26 mouse cellular contexts compared by ENCODE assay signal in the genomic region with DNA sequence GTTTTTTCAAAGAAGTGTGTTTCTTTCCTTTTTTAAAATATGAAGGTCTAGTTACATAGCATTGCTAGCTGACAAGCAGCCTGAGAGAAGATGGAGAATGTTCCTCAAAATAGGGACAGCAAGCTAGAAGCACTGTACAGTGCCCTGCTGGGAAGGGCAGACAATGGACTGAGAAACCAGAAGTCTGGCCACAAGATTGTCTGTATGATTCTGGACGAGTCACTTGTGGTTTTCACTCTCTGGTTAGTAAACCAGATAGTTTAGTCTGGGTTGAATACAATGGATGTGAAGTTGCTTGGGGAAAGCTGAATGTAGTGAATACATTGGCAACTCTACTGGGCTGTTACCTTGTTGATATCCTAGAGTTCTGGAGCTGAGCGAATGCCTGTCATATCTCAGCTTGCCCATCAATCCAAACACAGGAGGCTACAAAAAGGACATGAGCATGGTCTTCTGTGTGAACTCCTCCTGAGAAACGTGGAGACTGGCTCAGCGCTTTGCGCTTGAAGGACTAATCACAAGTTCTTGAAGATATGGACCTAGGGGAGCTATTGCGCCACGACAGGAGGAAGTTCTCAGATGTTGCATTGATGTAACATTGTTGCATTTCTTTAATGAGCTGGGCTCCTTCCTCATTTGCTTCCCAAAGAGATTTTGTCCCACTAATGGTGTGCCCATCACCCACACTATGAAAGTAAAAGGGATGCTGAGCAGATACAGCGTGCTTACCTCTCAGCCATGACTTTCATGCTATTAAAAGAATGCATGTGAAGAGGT. TPM values are rescaled to one million over a fixed set of nuclear protein-coding genes. Genes with fewer than 3 reads are reported as not detected.
DNase-seq lines count a peak whose midpoint lies in the region; ATAC-seq and TF ChIP-seq lines count a peak whose summit lies in the region.
"Had no signal": no experiment of that assay in that cellular context is flagged by ENCODE, and none has a peak within 500 bp of the region (broad histone marks: within the 10 kb centered on the region; RNA-seq: fewer than 3 reads in every experiment).

No protein-coding gene starts in this region.

- H3K36me3 ChIP-seq in midbrain, embryonic 11.5 days (ENCODE audit: control insufficient read depth, insufficient read depth, low read length): no peaks in the 10 kb centered on the region
- no peaks in the 10 kb centered on the region for H3K36me3 ChIP-seq in midbrain, embryonic 14.5 days (ENCODE audit: control insufficient read depth, insufficient read depth, low read length)
- H3K36me3 ChIP-seq: forebrain, embryonic 12.5 days; G1E; hindbrain, embryonic 10.5 days; hindbrain, embryonic 15.5 days had no signal

- no peak overlapping the region for H3K27ac ChIP-seq in midbrain, embryonic 11.5 days (ENCODE audit: low read depth, low read length)
- H3K27ac ChIP-seq in midbrain, embryonic 14.5 days (replicated peaks; ENCODE audit: low read depth, low read length): no peak overlapping the region
- H3K27ac ChIP-seq in bone marrow macrophage, adult 2 months (ENCODE audit: insufficient read depth, low read depth, low read length): peak overlapping the region; percentile 48
- H3K27ac ChIP-seq in left cerebral cortex, adult 2 months: no peak overlapping the region
- H3K27ac ChIP-seq: forebrain, embryonic 12.5 days; hindbrain, embryonic 10.5 days; hindbrain, embryonic 15.5 days; liver, embryonic 14.5 days; neural tube, embryonic 13.5 days had no signal

- H3K4me2 ChIP-seq in midbrain, embryonic 11.5 days: no peak overlapping the region
- no peak overlapping the region for H3K4me2 ChIP-seq in midbrain, embryonic 14.5 days (ENCODE audit: low read length)
- H3K4me2 ChIP-seq: forebrain, embryonic 12.5 days; hindbrain, embryonic 15.5 days; lung, embryonic 14.5 days; neural tube, embryonic 13.5 days had no signal

- no peaks in the 10 kb centered on the region; the same call in none of the 2 replicates for H3K9me3 ChIP-seq in midbrain, embryonic 11.5 days (ENCODE audit: control insufficient read depth, low read length)
- no peaks in the 10 kb centered on the region for H3K9me3 ChIP-seq in midbrain, embryonic 14.5 days (ENCODE audit: control insufficient read depth, low read length)
- H3K9me3 ChIP-seq: forebrain, embryonic 12.5 days; G1E; hindbrain, embryonic 10.5 days; hindbrain, embryonic 15.5 days; neural tube, embryonic 13.5 days had no signal

- H3K4me3 ChIP-seq in midbrain, embryonic 11.5 days (ENCODE audit: low read depth, low read length): no peak overlapping the region
- no peak overlapping the region for H3K4me3 ChIP-seq in midbrain, embryonic 14.5 days (replicated peaks; ENCODE audit: low read depth, low read length)
- no peak overlapping the region for H3K4me3 ChIP-seq in bone marrow macrophage, adult 2 months (ENCODE audit: insufficient read depth, low read length)
- no peak overlapping the region for H3K4me3 ChIP-seq in left cerebral cortex, adult 2 months
- H3K4me3 ChIP-seq: erythroblast, embryonic 14.5 days; forebrain, embryonic 12.5 days; gastrocnemius, adult 2 months; hindbrain, embryonic 10.5 days; hindbrain, embryonic 15.5 days; neural tube, embryonic 13.5 days had no signal

- DNase-seq in midbrain, embryonic 11.5 days (ENCODE audit: low spot score, missing footprints): peak; percentile 59
- DNase-seq in midbrain, embryonic 14.5 days: no peak
- DNase-seq in gastrocnemius, adult 18-20 months (ENCODE audit: low spot score): no peak
- DNase-seq in kidney, postnatal 4 days: no peak
- DNase-seq in left cerebral cortex, adult 2 months (ENCODE audit: extremely low spot score in 1 of 2, low spot score in 2 of 2): no peak
- DNase-seq: adrenal gland, postnatal 10 days; cerebellum, adult 11 months; cerebellum, adult 9-11 months; gastrocnemius, postnatal 36 days; kidney, postnatal 36 days; left cerebral cortex, postnatal 4 days; thymus, postnatal 14 days had no signal

- intact Hi-C loops in left cerebral cortex, adult 2 months (cut with DNase I): no loop called here

- WGBS in midbrain, embryonic 11.5 days: 84% methylated on average over 8 of the region's 8 CpGs
- 88% methylated on average over 8 of the region's 8 CpGs for WGBS in midbrain, embryonic 14.5 days

- H3K27me3 ChIP-seq in midbrain, embryonic 11.5 days (ENCODE audit: control insufficient read depth, insufficient read depth, low read length): no peaks in the 10 kb centered on the region
- no peaks in the 10 kb centered on the region for H3K27me3 ChIP-seq in midbrain, embryonic 14.5 days (ENCODE audit: control insufficient read depth, insufficient read depth, low read length)
- H3K27me3 ChIP-seq: hindbrain, embryonic 15.5 days; neural tube, embryonic 13.5 days; Patski had no signal

- peaks cover 11% of the 10 kb centered on the region for H3K4me1 ChIP-seq in midbrain, embryonic 11.5 days (ENCODE audit: control insufficient read depth, insufficient read depth, low read length)
- peaks cover 13% of the 10 kb centered on the region for H3K4me1 ChIP-seq in midbrain, embryonic 14.5 days (ENCODE audit: control insufficient read depth, insufficient read depth, low read length)
- H3K4me1 ChIP-seq in bone marrow macrophage, adult 2 months (ENCODE audit: control insufficient read depth, insufficient read depth, low read length): peaks cover 20% of the 10 kb centered on the region

- no peak overlapping the region for H3K9ac ChIP-seq in midbrain, embryonic 11.5 days (ENCODE audit: low read length)
- no peak overlapping the region for H3K9ac ChIP-seq in midbrain, embryonic 14.5 days (replicated peaks; ENCODE audit: low read length)
- H3K9ac ChIP-seq: forebrain, embryonic 12.5 days; hindbrain, embryonic 15.5 days; liver, embryonic 14.5 days; lung, embryonic 14.5 days; neural tube, embryonic 13.5 days had no signal

- no peak for TF ChIP-seq CTCF in bone marrow macrophage, adult 2 months (IDR thresholded peaks at IDR 0.05; ENCODE audit: low read depth, low read length)
- no peak for TF ChIP-seq CTCF in left cerebral cortex, adult 2 months (IDR thresholded peaks at IDR 0.05)

- no peak for TF ChIP-seq POLR2A in bone marrow macrophage, adult 2 months (IDR thresholded peaks at IDR 0.05; ENCODE audit: borderline replicate concordance, low read depth, low read length)

- no peak for ATAC-seq in midbrain, embryonic 11.5 days (ENCODE audit: low FRiP score)
- no peak for ATAC-seq in midbrain, embryonic 14.5 days (ENCODE audit: low FRiP score, low TSS enrichment)
- peak; percentile 88 for ATAC-seq in megakaryocyte, adult 5-6 weeks (ENCODE audit: poor library complexity, severe bottlenecking)
- ATAC-seq: midbrain, embryonic 16.5 days; Patski had no signal

RNA-seq across cellular contexts. Expression of gene Cd83, which starts 18.0 kb away (rescaled TPM):
- polyA plus RNA-seq in midbrain, embryonic 11.5 days (2014; fragmentation: Nextera tagmentation; extraction: Ambion mirVana): 6.0 and 7.1 TPM in 2 replicates
- polyA plus RNA-seq in midbrain, embryonic 14.5 days (2014; fragmentation: Nextera tagmentation; extraction: Ambion mirVana): 17.4 and 18.4 TPM in 2 replicates
- polyA plus RNA-seq in bone marrow macrophage, adult 2 months (2012; ENCODE audit: insufficient read depth, insufficient read length, missing spikeins): 43.3 and 44.5 TPM in 2 replicates
- total RNA-seq in megakaryocyte, adult 5-6 weeks (2015): 1.2 and 1.7 TPM in 2 replicates
- total RNA-seq in megakaryocyte, adult 5-6 weeks (2017): 0.81 and 1.4 TPM in 2 replicates
- total RNA-seq in gastrocnemius, adult 18-20 months (2021): under 1 TPM; 0.32 to 0.76 TPM
- total RNA-seq in left cerebral cortex, adult 2 months (2021): 1 to 10 TPM; 8.0 to 9.4 TPM
- polyA plus RNA-seq: C2C12; erythroblast, embryonic 14.5 days; G1E; Patski had no signal
